Mouse (Mus musculus) heart, adult 9 months (tissue): ENCODE measurements around the gene Naa16.

Experiments
- DNase-seq, 2 experiments: peaks; one replicate each; pipeline ENCODE4 v3.0.0; 2022; ENCODE audit warnings: low spot score in 2 of 2

Gene Naa16

GRCm38 (mm10) chr14:79275441-79275840, 115.1 kb downstream of the Naa16 start:
- no peak for DNase-seq
